Mouse (Mus musculus) lung, adult 10 weeks (tissue): ENCODE data around the gene Prrx1. TPM values are rescaled to one million over a fixed set of nuclear protein-coding genes. Genes with fewer than 3 reads are reported as not detected.

Experiments used
- polyA plus RNA-seq: library from polyadenylated mRNA; stranded (reverse); fragments of 350-450 nt; fragmentation: Illumina TruSeq; extraction: RNeasy Lipid Tissue Mini Kit (QIAGEN cat#74804); gene quantifications from one replicate; pipeline ENCODE4 v1.2.3, GENCODE M21; 2014; ENCODE audit warnings: low read depth, low replicate concordance; ENCODE audit not compliant: insufficient read depth

Gene Prrx1
- 3.8 TPM for polyA plus RNA-seq

GRCm38 (mm10) chr1:163313101-163313773 is at the start of gene Prrx1:
Gene Prrx1 (minus strand): TSS chr1:163313710.

Other genes with a start within 250 kb of the Prrx1 start
- gene Mroh9, start 228.0 kb downstream of the Prrx1 start, polyA plus RNA-seq: not detected
- gene Gorab, start 90.0 kb upstream of the Prrx1 start, polyA plus RNA-seq: 4.2 TPM